Mouse (Mus musculus) hindbrain, embryonic 15.5 days (tissue): ENCODE measurements around the gene F13b. TPM values are rescaled to one million over a fixed set of nuclear protein-coding genes. Genes with fewer than 3 reads are reported as not detected.

Experiments used
- ATAC-seq: fragments of 200-750 bp; cut with Nextera tagmentation; 2 replicates; pipeline ENCODE4 v1.8.0; 2017; ENCODE audit warnings: low read depth, moderate number of reproducible peaks, moderate TSS enrichment; ENCODE audit not compliant: low FRiP score
- H3K27ac ChIP-seq: fragments of 300-500 bp; sonication (generic); replicated peaks from 2 replicates; pipeline ENCODE4 v1.5.1; 2015; ENCODE audit warnings: mild to moderate bottlenecking, inconsistent platforms
- H3K27me3 ChIP-seq: fragments of 300-500 bp; sonication (generic); 2 replicates; pipeline ENCODE4 v1.6.1; 2015; ENCODE audit warnings: control low read depth, inconsistent platforms
- H3K36me3 ChIP-seq: fragments of 300-500 bp; sonication (generic); 2 replicates; pipeline ENCODE4 v1.6.1; 2015; ENCODE audit warnings: control low read depth, inconsistent platforms
- H3K4me1 ChIP-seq: fragments of 300-500 bp; sonication (generic); replicated peaks from 2 replicates; pipeline ENCODE4 v1.6.1; 2015; ENCODE audit warnings: control low read depth, inconsistent platforms
- H3K4me2 ChIP-seq: fragments of 300-500 bp; sonication (generic); 2 replicates; pipeline ENCODE4 v1.6.1; 2015; ENCODE audit warnings: moderate library complexity, mild to moderate bottlenecking, inconsistent platforms
- H3K4me3 ChIP-seq: fragments of 300-500 bp; sonication (generic); 2 replicates; pipeline ENCODE4 v1.5.1; 2015; ENCODE audit warnings: mild to moderate bottlenecking, inconsistent platforms
- H3K9ac ChIP-seq: fragments of 300-500 bp; sonication (generic); 2 replicates; pipeline ENCODE4 v1.6.1; 2015; ENCODE audit warnings: inconsistent platforms
- H3K9me3 ChIP-seq: fragments of 300-500 bp; sonication (generic); 2 replicates; pipeline ENCODE4 v1.6.1; 2016; ENCODE audit warnings: control low read depth, inconsistent platforms
- WGBS: fragments of 180-500 bp; shearing (Covaris S2); methylation state at CpG from one replicate; pipeline ENCODE4 v1.1.7; 2015; 5-methylcytosine and 5-hydroxymethylcytosine counted together
- polyA plus RNA-seq: library from polyadenylated mRNA; unstranded; fragments of >200 nt; fragmentation: Nextera tagmentation; extraction: Ambion mirVana; gene quantifications from 2 replicates; pipeline ENCODE4 v1.2.1, GENCODE M21; 2015

F13b gene
- polyA plus RNA-seq, 1 experiment from 2014 or later, result 0.06 TPM

GRCm38 (mm10) chr1:139514556-139514955 is 13.1 kb downstream of the F13b start:
- Histone ChIP-seq H3K27ac (no peak overlapping the region), H3K27me3 (no peaks in the 10 kb centered on the region), H3K4me3 (no peak overlapping the region), H3K4me2 (no peak overlapping the region), H3K9ac (no peak overlapping the region), H3K4me1 (no peaks in the 10 kb centered on the region), H3K9me3 (no peaks in the 10 kb centered on the region), H3K36me3 (no peaks in the 10 kb centered on the region)
- no peak for ATAC-seq
- WGBS, result 93% methylated on average over 12 of the region's 12 CpGs

GRCm38 (mm10) chr1:139548536-139548935 is 47.0 kb downstream of the F13b start:
- H3K4me3 ChIP-seq, result no peak overlapping the region
- H3K27ac ChIP-seq, result no peak overlapping the region
- no peaks in the 10 kb centered on the region for H3K27me3 ChIP-seq
- no peak overlapping the region for H3K9ac ChIP-seq
- H3K4me1 ChIP-seq, result no peaks in the 10 kb centered on the region
- no peak overlapping the region for H3K4me2 ChIP-seq
- no peak for ATAC-seq
- 96% methylated on average over 1 of the region's 1 CpGs for WGBS
- no peaks in the 10 kb centered on the region for H3K36me3 ChIP-seq
- H3K9me3 ChIP-seq, result no peaks in the 10 kb centered on the region

- H3K4me2 ChIP-seq, result no peak overlapping the region
- no peaks in the 10 kb centered on the region for H3K36me3 ChIP-seq
- no peaks in the 10 kb centered on the region for H3K9me3 ChIP-seq
- 80% methylated on average over 1 of the region's 1 CpGs for WGBS
- no peak overlapping the region for H3K27ac ChIP-seq
- no peak overlapping the region for H3K9ac ChIP-seq
- H3K27me3 ChIP-seq, result no peaks in the 10 kb centered on the region
- no peak for ATAC-seq
- no peaks in the 10 kb centered on the region for H3K4me1 ChIP-seq
- no peak overlapping the region for H3K4me3 ChIP-seq
Observed at GRCm38 (mm10) chr1:139551311-139551710, 49.8 kb downstream of the F13b start.

- 71% methylated on average over 1 of the region's 1 CpGs for WGBS
- no peaks in the 10 kb centered on the region for H3K27me3 ChIP-seq
- no peaks in the 10 kb centered on the region for H3K9me3 ChIP-seq
- H3K4me3 ChIP-seq, result no peak within 1 kb of the TSS
- H3K9ac ChIP-seq, result no peak within 1 kb of the TSS
- no peak for ATAC-seq
- no peak within 1 kb of the TSS for H3K27ac ChIP-seq
- no peaks in the 10 kb centered on the region for H3K4me1 ChIP-seq
- no peak within 1 kb of the TSS for H3K4me2 ChIP-seq
- no peaks in the 10 kb centered on the region for H3K36me3 ChIP-seq
Observed at GRCm38 (mm10) chr1:139560024-139560423, 58.5 kb downstream of the F13b start, which contains the start of gene Cfhr1. Gene Cfhr1 (minus strand): TSS chr1:139560272.

Other genes starting within 250 kb of the F13b start
- 1.4 and 1.5 TPM in 2 replicates for gene Crb1, start 124.6 kb upstream of the F13b start, polyA plus RNA-seq
- gene Zbtb41, start 79.4 kb upstream of the F13b start, polyA plus RNA-seq, result 13.6 and 15.1 TPM in 2 replicates
- 3.1 and 4.4 TPM in 2 replicates for gene Aspm, start 46.9 kb upstream of the F13b start, polyA plus RNA-seq
- not detected in 2 replicates for gene Cfhr1, start 58.6 kb downstream of the F13b start, polyA plus RNA-seq